Mouse (Mus musculus): ENCODE results near the gene D10Jhu81e. TPM values are rescaled to one million over a fixed set of nuclear protein-coding genes. Genes with fewer than 3 reads are reported as not detected.
A peak's percentile ranks its signal among the peaks of the same experiment; 100 is the strongest.

D10Jhu81e gene
- polyA plus RNA-seq, 1 experiment from 2014 or later, result 24.1 TPM

DNA sequence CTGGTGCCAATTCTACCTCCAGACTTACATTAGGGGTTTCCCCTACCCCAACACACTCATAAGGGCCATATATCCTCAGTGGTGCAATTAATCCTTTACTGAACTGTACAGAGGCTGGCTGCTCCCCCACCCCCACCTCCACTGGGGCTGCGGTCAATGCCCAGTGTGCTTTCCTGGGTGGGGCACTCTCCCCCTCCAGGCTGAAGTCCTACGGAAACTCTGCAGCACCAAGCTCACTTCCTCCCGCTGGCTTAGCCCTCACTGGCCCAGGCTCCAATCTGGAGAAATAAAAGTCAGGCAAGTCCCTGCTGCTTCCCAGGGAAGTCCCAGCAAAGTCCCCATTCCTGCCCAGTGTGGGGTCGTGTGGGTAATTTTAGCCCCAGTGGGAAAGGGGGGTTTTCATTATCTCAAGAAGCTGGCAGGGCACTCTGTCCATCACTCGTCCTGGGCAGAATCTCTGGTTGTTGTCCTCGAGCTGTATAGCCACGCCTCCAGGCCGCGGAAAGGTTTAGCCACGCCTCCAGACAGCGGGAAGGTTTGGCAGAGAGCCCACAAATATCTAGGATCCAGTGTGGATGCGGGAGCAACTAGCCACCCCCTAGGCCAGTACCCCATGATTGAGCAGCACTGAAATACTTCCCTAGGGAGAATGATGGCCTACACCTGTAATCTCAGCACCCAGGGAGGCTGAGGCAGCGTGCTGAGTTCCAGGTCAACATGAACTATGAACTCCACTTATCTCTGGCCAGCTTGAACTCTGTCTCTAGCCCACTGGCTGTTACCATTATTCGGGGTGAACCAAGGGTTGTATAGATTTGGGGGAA, 34.4 kb downstream of the D10Jhu81e start:
- H3K4me1 ChIP-seq (ENCODE audit: control insufficient read depth, insufficient read depth, low read length), result peaks cover 17% of the 10 kb centered on the region
- H3K9ac ChIP-seq (ENCODE audit: low read depth, low read length), result 0 out of 2 replicates have a peak overlapping the region, but pooled peaks have one; percentile 34
- H3K36me3 ChIP-seq (ENCODE audit: control insufficient read depth, insufficient read depth, low read length), result no peaks in the 10 kb centered on the region
- H3K9me3 ChIP-seq (replicated peaks; ENCODE audit: control insufficient read depth, low read length), result no peaks in the 10 kb centered on the region
- peak; percentile 62; the same call in 1 of the 2 replicates for ATAC-seq (replicated peaks; ENCODE audit: insufficient number of reproducible peaks, low FRiP score, low TSS enrichment)
- H3K4me2 ChIP-seq, result peak overlapping the region; percentile 61
- peaks cover 3% of the 10 kb centered on the region; the same call in 1 of the 2 replicates for H3K27me3 ChIP-seq (ENCODE audit: control insufficient read depth, insufficient read depth, low read length)
- 6% methylated on average over 14 of the region's 14 CpGs for WGBS (ENCODE audit: insufficient replicate concordance)
- 0 out of 2 replicates have a peak overlapping the region, but pooled peaks have one; percentile 29 for H3K27ac ChIP-seq (ENCODE audit: low read depth, low read length)
- H3K4me3 ChIP-seq (ENCODE audit: low read depth, low read length), result peak overlapping the region; percentile 12; the same call in 1 of the 2 replicates

DNA sequence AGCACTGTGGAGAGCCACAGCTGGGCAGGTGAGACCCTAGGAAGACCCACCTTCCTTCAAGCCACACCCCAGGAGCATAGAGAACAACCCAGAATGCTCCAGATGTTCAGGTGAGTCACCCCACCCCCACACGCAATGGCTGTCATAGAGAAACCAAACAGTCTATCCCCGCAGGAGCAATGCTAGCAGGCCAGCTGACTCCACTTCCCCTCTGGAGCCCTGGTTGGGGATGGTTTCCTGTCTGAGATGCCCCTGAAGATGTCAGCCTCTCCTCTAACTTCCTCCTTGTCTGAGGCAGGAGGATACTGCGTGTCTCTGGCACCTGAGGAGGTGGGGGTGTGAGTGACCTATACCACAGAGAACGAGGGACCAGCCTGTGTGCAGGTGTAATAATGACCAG, 35.2 kb downstream of the D10Jhu81e start:
- Histone ChIP-seq H3K4me3 (ENCODE audit: low read depth, low read length) (no peak overlapping the region), H3K9me3 (replicated peaks; ENCODE audit: control insufficient read depth, low read length) (no peaks in the 10 kb centered on the region), H3K27ac (ENCODE audit: low read depth, low read length) (no peak overlapping the region), H3K36me3 (ENCODE audit: control insufficient read depth, insufficient read depth, low read length) (no peaks in the 10 kb centered on the region), H3K9ac (ENCODE audit: low read depth, low read length) (no peak overlapping the region), H3K4me2 (no peak overlapping the region), H3K4me1 (ENCODE audit: control insufficient read depth, insufficient read depth, low read length) (peaks cover 17% of the 10 kb centered on the region), H3K27me3 (ENCODE audit: control insufficient read depth, insufficient read depth, low read length) (peaks cover 4% of the 10 kb centered on the region; the same call in 1 of the 2 replicates)
- ATAC-seq (replicated peaks; ENCODE audit: insufficient number of reproducible peaks, low FRiP score, low TSS enrichment), result no peak
- 53% methylated on average over 4 of the region's 4 CpGs for WGBS (ENCODE audit: insufficient replicate concordance)

DNA sequence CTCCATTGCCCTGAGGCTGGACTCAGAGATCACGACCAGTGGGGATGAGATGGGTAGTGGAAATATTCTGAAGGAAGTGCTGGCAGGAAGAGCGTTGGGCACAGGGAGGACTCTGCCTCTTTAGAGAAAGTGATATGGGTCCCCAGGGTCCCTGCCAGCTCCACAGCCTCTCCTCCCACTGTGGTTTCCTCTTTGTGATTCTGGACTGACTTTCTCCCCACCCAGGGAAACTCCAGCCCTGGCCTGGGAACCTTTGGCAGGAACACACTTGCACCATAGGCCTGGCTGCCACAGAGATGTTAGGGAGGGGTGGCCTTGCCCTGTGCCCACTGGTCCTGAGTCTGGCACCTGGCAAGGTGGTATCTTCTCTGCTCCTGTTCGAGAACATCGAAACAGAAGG, 39.6 kb downstream of the D10Jhu81e start:
- Histone ChIP-seq H3K4me3 (ENCODE audit: low read depth, low read length) (no peak overlapping the region), H3K9me3 (replicated peaks; ENCODE audit: control insufficient read depth, low read length) (no peaks in the 10 kb centered on the region), H3K27ac (ENCODE audit: low read depth, low read length) (no peak overlapping the region), H3K36me3 (ENCODE audit: control insufficient read depth, insufficient read depth, low read length) (no peaks in the 10 kb centered on the region), H3K4me1 (ENCODE audit: control insufficient read depth, insufficient read depth, low read length) (peaks cover 8% of the 10 kb centered on the region), H3K27me3 (ENCODE audit: control insufficient read depth, insufficient read depth, low read length) (peaks cover 7% of the 10 kb centered on the region; the same call in 1 of the 2 replicates), H3K4me2 (no peak overlapping the region), H3K9ac (ENCODE audit: low read depth, low read length) (no peak overlapping the region)
- WGBS (ENCODE audit: insufficient replicate concordance), result 69% methylated on average over 4 of the region's 4 CpGs
- no peak for ATAC-seq (replicated peaks; ENCODE audit: insufficient number of reproducible peaks, low FRiP score, low TSS enrichment)

DNA sequence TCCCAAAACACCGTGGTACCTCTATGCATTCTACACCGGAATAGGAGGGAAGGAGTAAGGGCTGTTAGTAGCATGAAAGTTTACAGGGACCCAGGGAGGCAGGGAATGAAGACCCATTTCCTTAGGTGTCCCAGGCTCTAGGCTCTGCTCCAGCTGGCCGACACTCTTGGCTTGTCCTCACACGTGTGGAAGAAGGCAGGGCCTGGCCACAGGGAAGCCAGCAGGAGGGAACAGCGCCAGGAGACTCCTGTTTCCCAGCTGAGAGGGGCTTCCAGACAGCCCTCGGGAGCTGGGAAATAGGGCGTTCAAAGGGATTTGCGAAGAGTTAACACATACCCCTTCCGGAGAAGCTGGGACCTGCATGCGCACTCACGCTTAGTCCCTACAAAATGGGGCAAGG, 40.2 kb downstream of the D10Jhu81e start:
- Histone ChIP-seq H3K9ac (ENCODE audit: low read depth, low read length) (no peak overlapping the region), H3K36me3 (ENCODE audit: control insufficient read depth, insufficient read depth, low read length) (no peaks in the 10 kb centered on the region), H3K9me3 (replicated peaks; ENCODE audit: control insufficient read depth, low read length) (no peaks in the 10 kb centered on the region), H3K4me3 (ENCODE audit: low read depth, low read length) (no peak overlapping the region), H3K4me1 (ENCODE audit: control insufficient read depth, insufficient read depth, low read length) (peaks cover 2% of the 10 kb centered on the region; the same call in 1 of the 2 replicates), H3K27ac (ENCODE audit: low read depth, low read length) (no peak overlapping the region), H3K27me3 (ENCODE audit: control insufficient read depth, insufficient read depth, low read length) (peaks cover 7% of the 10 kb centered on the region; the same call in 1 of the 2 replicates), H3K4me2 (no peak overlapping the region)
- ATAC-seq (replicated peaks; ENCODE audit: insufficient number of reproducible peaks, low FRiP score, low TSS enrichment), result no peak
- WGBS (ENCODE audit: insufficient replicate concordance), result 34% methylated on average over 11 of the region's 11 CpGs

DNA sequence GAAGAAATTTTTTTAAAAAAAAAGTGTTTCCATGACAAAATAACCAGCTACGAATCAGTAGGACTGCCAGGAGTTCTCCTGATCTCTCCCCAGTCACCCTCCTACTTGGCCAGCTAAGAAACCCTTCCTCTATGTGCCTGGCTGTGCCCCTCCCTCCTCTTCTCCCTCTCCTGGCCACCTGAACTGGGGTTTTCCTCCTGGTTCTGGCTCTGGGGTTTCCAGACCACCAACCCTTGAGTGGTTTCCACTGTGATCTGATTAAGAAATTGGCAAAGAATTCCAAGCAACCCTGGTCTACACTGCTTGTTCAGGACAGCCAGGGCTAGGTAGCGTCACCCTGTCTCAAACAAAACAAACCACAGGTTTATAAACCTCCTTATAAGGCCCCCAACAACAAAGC, 40.9 kb downstream of the D10Jhu81e start:
- H3K27me3 ChIP-seq (ENCODE audit: control insufficient read depth, insufficient read depth, low read length), result peaks cover 7% of the 10 kb centered on the region; the same call in 1 of the 2 replicates
- no peak overlapping the region for H3K4me2 ChIP-seq
- no peaks in the 10 kb centered on the region for H3K9me3 ChIP-seq (replicated peaks; ENCODE audit: control insufficient read depth, low read length)
- H3K36me3 ChIP-seq (ENCODE audit: control insufficient read depth, insufficient read depth, low read length), result no peaks in the 10 kb centered on the region
- H3K4me3 ChIP-seq (ENCODE audit: low read depth, low read length), result no peak overlapping the region
- 73% methylated on average over 2 of the region's 2 CpGs for WGBS (ENCODE audit: insufficient replicate concordance)
- no peaks in the 10 kb centered on the region for H3K4me1 ChIP-seq (ENCODE audit: control insufficient read depth, insufficient read depth, low read length)
- H3K9ac ChIP-seq (ENCODE audit: low read depth, low read length), result no peak overlapping the region
- ATAC-seq (replicated peaks; ENCODE audit: insufficient number of reproducible peaks, low FRiP score, low TSS enrichment), result no peak
- H3K27ac ChIP-seq (ENCODE audit: low read depth, low read length), result no peak overlapping the region

DNA sequence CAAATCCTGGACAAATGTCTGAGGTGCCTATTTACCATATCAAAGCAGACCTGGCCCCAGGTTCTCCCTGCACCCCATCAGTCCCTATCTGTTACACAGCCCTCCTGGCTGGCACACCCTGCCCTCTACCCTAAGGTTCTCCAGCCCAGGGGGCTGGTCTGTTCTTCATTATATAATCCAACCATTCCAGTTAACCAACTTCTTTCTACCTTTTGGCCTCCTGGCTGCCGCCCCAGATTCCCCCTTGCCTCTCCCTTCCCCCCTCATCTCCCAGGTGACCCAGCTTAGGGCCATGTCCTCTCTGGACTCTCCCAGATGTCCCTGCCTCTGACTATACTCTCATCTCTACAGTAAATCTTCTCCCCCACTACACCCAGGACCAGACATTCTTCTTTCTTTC, 41.7 kb downstream of the D10Jhu81e start:
- no peak overlapping the region for H3K27ac ChIP-seq (ENCODE audit: low read depth, low read length)
- no peak overlapping the region for H3K4me3 ChIP-seq (ENCODE audit: low read depth, low read length)
- no peaks in the 10 kb centered on the region for H3K4me1 ChIP-seq (ENCODE audit: control insufficient read depth, insufficient read depth, low read length)
- WGBS (ENCODE audit: insufficient replicate concordance), result 50% methylated on average over 1 of the region's 1 CpGs
- peaks cover 7% of the 10 kb centered on the region; the same call in 1 of the 2 replicates for H3K27me3 ChIP-seq (ENCODE audit: control insufficient read depth, insufficient read depth, low read length)
- no peaks in the 10 kb centered on the region for H3K9me3 ChIP-seq (replicated peaks; ENCODE audit: control insufficient read depth, low read length)
- no peak overlapping the region for H3K9ac ChIP-seq (ENCODE audit: low read depth, low read length)
- H3K36me3 ChIP-seq (ENCODE audit: control insufficient read depth, insufficient read depth, low read length), result no peaks in the 10 kb centered on the region
- no peak for ATAC-seq (replicated peaks; ENCODE audit: insufficient number of reproducible peaks, low FRiP score, low TSS enrichment)
- no peak overlapping the region for H3K4me2 ChIP-seq

DNA sequence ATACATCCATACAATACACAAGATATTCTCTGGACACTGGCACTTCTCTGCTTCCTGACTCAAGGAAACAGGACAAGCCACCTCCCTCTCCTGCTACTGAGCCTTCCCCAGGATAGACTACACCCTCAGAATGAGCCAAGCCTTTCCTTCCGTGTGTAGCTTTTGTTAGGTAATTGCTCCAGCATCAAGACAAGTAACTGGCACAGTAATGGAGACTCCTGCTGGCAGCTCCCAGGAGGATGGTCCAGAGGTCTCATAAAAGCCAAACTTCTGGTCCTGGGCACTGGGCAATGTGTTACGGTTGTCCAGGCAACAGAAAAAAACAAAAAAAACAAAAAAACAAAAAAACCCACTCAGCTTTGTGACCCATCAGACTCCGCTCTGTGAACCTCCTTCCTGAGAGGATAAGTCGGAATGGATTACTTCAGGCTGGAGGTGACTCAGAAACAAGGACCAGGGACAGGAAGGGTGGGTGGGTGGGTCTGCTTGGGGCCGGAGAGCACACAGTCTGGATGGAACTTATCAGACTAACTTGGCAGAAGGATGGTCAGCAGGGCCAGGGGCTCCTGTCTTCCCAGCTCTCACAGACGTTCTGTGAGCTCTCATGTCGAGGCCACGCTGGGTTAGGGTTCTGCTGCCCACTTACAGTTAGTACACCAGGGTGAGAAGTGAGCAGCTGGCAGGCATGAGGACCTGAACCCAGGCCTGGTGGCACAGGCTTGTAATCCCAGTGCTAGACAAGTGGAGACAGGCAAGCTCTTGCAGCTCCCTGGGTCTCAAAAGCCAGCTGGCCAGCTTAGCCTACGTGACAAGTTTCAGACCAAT, 42.3 kb downstream of the D10Jhu81e start:
- no peak for ATAC-seq (replicated peaks; ENCODE audit: insufficient number of reproducible peaks, low FRiP score, low TSS enrichment)
- H3K36me3 ChIP-seq (ENCODE audit: control insufficient read depth, insufficient read depth, low read length), result no peaks in the 10 kb centered on the region
- H3K4me2 ChIP-seq, result no peak overlapping the region
- peaks cover 7% of the 10 kb centered on the region; the same call in 1 of the 2 replicates for H3K27me3 ChIP-seq (ENCODE audit: control insufficient read depth, insufficient read depth, low read length)
- no peak overlapping the region for H3K27ac ChIP-seq (ENCODE audit: low read depth, low read length)
- H3K4me1 ChIP-seq (ENCODE audit: control insufficient read depth, insufficient read depth, low read length), result no peaks in the 10 kb centered on the region
- H3K4me3 ChIP-seq (ENCODE audit: low read depth, low read length), result no peak overlapping the region
- whole genome bisulfite sequencing (ENCODE audit: insufficient replicate concordance), result 57% methylated on average over 9 of the region's 9 CpGs
- H3K9me3 ChIP-seq (replicated peaks; ENCODE audit: control insufficient read depth, low read length), result no peaks in the 10 kb centered on the region
- H3K9ac ChIP-seq (ENCODE audit: low read depth, low read length), result no peak overlapping the region

DNA sequence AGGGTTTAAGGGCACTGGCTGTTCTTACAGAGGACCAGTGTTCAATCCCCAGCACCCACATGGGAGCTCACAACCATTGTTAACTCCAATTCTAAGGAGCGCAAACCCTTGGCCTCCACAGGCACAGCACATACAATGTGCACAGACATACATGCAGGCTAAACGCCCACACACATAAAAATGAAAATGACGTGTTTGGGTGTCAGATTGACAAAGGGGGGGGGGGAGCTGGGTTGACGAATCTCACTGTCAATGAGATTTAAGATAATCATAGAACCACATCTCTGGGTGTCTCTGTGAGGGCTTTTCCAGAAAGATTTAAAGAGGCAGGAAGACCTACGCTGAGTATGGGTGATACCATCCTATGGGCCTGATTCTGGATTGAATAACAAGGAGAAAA, 43.3 kb downstream of the D10Jhu81e start:
- no peak overlapping the region for H3K4me3 ChIP-seq (ENCODE audit: low read depth, low read length)
- no peaks in the 10 kb centered on the region for H3K9me3 ChIP-seq (replicated peaks; ENCODE audit: control insufficient read depth, low read length)
- H3K27ac ChIP-seq (ENCODE audit: low read depth, low read length), result no peak overlapping the region
- no peaks in the 10 kb centered on the region for H3K4me1 ChIP-seq (ENCODE audit: control insufficient read depth, insufficient read depth, low read length)
- peaks cover 7% of the 10 kb centered on the region; the same call in 1 of the 2 replicates for H3K27me3 ChIP-seq (ENCODE audit: control insufficient read depth, insufficient read depth, low read length)
- no peaks in the 10 kb centered on the region for H3K36me3 ChIP-seq (ENCODE audit: control insufficient read depth, insufficient read depth, low read length)
- 86% methylated on average over 5 of the region's 5 CpGs for WGBS (ENCODE audit: insufficient replicate concordance)
- H3K9ac ChIP-seq (ENCODE audit: low read depth, low read length), result no peak overlapping the region
- H3K4me2 ChIP-seq, result no peak overlapping the region
- ATAC-seq (replicated peaks; ENCODE audit: insufficient number of reproducible peaks, low FRiP score, low TSS enrichment), result no peak

Data from heart, embryonic 11.5 days (tissue).